Mouse (Mus musculus) kidney, adult 2 months (tissue): ENCODE results near the gene Nt5dc2. TPM values are rescaled to one million over a fixed set of nuclear protein-coding genes. Genes with fewer than 3 reads are reported as not detected.
A peak's percentile ranks its signal among the peaks of the same experiment; 100 is the strongest.

Source experiments
- DNase-seq: peaks from one replicate; pipeline ENCODE4 v3.0.0; 2021
- H3K27ac ChIP-seq: fragments of 200-500 bp; 2 replicates; pipeline ENCODE4 v1.5.1; 2012; ENCODE audit warnings: low read depth, low read length, control low read depth, inconsistent platforms; ENCODE audit not compliant: insufficient read depth
- H3K27me3 ChIP-seq: fragments of 200-500 bp; replicated peaks from 2 replicates; pipeline ENCODE4 v1.6.1; 2012; ENCODE audit warnings: mild to moderate bottlenecking, moderate library complexity, low read length, inconsistent platforms; ENCODE audit not compliant: control insufficient read depth, insufficient read depth
- H3K36me3 ChIP-seq: fragments of 200-500 bp; 2 replicates; pipeline ENCODE4 v1.6.1; 2012; ENCODE audit warnings: mild to moderate bottlenecking, moderate library complexity, low read length, inconsistent platforms; ENCODE audit not compliant: control insufficient read depth, insufficient read depth
- H3K4me1 ChIP-seq: fragments of 200-500 bp; 2 replicates; pipeline ENCODE4 v1.6.1; 2011; ENCODE audit warnings: low read length; ENCODE audit not compliant: control insufficient read depth, insufficient read depth
- H3K4me3 ChIP-seq: fragments of 200-500 bp; 2 replicates; pipeline ENCODE4 v1.5.1; 2011; ENCODE audit warnings: mild to moderate bottlenecking, low read depth, low read length, control low read depth; ENCODE audit not compliant: insufficient read depth
- CTCF ChIP-seq: fragments of 200-500 bp; conservative IDR thresholded peaks from 2 replicates; pipeline ENCODE4 v1.5.1; 2011; ENCODE audit warnings: low read depth, mild to moderate bottlenecking, control low read depth, low read length, moderate library complexity, mixed read lengths; ENCODE audit not compliant: insufficient read depth, insufficient read length
- POLR2A ChIP-seq: fragments of 200-500 bp; IDR thresholded peaks from one replicate; pipeline ENCODE4 v1.6.1; 2011; ENCODE audit warnings: low read depth, low read length, control low read depth
- WGBS: fragments of 180-500 bp; shearing (Covaris S2); methylation state at CpG from one replicate; pipeline ENCODE4 v1.1.7; 2018; 5-methylcytosine and 5-hydroxymethylcytosine counted together
- polyA plus RNA-seq: library from polyadenylated mRNA; depleted of rRNA; stranded (reverse); fragments of >200 nt; gene quantifications from 2 replicates; pipeline ENCODE4 v1.2.3, GENCODE M21; 2012

Gene Nt5dc2
- polyA plus RNA-seq, 1 experiment = 56.2 TPM

DNA sequence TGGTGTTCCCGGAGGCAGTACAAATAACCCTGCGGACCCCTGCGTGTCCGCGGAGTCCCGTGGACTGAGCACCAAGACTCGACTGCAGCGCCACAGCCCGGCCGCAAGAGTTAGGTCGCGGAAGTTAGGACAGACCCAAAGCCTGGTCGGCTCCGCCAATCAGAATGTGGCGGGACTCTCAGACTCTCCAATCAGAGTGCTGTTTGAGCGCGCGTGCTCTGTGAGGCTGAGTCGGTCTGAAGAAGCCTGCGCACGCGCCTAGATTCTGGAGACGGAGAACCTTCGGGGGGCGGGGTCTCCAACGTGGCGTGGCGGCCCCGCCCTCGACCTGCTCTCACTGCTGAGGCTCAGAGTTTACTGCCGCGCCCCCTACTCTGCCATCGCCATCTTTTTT is 2.0 kb upstream of the Nt5dc2 start, which contains the start of gene Smim4:
Gene Smim4, minus strand, starts transcription at position 131 of the 394 bp plus-strand sequence.
- peaks cover 18% of the 10 kb centered on the region for H3K4me1 ChIP-seq
- WGBS = under 1% methylated on average over 33 of the region's 33 CpGs
- H3K4me3 ChIP-seq = peak within 1 kb of the TSS; percentile 80
- H3K27ac ChIP-seq = peak within 1 kb of the TSS; percentile 88
- peak; percentile 99 for DNase-seq
- no peaks in the 10 kb centered on the region for H3K36me3 ChIP-seq
- TF ChIP-seq POLR2A = peak; percentile 93
- TF ChIP-seq CTCF = peak; percentile 53
- H3K27me3 ChIP-seq = no peaks in the 10 kb centered on the region

DNA sequence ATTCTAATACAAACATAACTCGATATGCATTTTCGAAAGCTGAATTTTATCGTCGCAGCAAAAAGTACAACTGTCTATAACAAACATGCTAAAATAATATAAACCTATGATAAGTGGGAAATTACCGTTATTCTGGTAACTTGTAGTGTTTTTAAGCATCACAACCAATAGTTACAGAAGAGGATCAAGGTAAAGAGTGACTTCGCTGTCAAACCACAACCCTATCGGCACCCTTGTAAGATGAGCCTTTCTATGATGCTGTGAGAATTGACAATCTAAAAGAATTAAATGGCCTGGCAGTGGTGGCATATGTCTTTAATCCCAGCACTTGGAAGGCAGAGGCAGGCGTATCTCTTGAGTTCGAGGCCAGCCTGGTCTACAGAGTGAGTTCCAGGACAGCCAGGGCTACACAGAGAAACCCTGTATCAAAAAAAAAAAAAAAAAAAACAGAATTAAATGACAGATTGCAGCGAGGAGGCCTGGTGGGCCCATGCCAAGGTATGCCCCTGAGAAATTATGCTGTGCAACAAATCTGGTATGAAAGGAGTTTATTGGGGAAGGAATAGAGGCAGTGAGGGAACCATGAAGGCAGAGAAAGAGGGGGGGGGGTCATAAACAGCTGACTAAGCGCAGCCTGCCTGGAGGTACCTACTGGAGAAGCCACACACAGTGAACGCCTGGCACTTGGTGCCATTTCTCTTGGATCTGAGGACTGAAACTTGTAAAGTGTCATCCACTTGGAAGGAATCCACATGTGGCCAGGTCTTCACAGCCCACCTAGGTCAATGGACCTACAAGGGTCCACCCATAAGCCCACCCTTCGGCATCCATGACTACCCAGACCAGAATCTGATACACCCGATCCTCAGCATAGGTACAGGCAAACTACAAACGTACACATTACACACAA is 1.3 kb upstream of the Nt5dc2 start:
- peaks cover 18% of the 10 kb centered on the region for H3K4me1 ChIP-seq
- H3K4me3 ChIP-seq = peak overlapping the region; percentile 43
- DNase-seq = no peak
- 61% methylated on average over 15 of the region's 15 CpGs for WGBS
- H3K27me3 ChIP-seq = no peaks in the 10 kb centered on the region
- TF ChIP-seq CTCF = no peak
- no peak for TF ChIP-seq POLR2A
- peak overlapping the region; percentile 41; the same call in 1 of the 2 replicates for H3K27ac ChIP-seq
- H3K36me3 ChIP-seq = no peaks in the 10 kb centered on the region

DNA sequence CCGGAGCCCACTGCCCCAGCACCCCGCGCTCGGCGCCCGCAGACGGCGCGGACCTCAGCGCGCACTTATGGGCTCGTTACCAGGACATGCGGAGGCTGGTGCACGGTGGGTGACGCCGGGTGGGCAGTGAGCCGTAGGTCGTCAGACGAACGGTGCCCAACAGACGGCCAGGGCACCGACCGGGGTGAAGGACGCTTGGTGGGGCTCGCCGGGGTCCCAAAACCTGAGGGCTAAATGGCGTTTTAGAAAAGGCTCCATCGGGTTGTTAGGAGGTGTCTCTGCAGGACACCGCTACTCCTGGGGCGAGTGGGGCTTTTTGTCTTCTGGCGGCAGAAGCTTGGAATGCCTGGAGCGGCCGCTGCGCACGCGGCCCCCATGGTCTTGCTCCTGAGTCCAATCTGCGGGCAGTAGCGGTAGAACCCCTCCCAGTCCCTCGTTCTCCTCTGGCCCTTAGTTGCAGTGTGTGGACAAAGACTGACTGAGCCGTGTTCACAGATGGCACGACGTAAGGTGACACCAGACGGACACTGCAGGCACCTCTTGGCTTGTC is 494 bp downstream of the Nt5dc2 start:
- Histone ChIP-seq H3K36me3 (no peaks in the 10 kb centered on the region), H3K27me3 (no peaks in the 10 kb centered on the region), H3K4me1 (peaks cover 8% of the 10 kb centered on the region; the same call in 1 of the 2 replicates), H3K4me3 (peak overlapping the region; percentile 78), H3K27ac (no peak overlapping the region)
- TF ChIP-seq CTCF = no peak
- no peak for TF ChIP-seq POLR2A
- 4% methylated on average over 43 of the region's 43 CpGs for WGBS
- DNase-seq = no peak

DNA sequence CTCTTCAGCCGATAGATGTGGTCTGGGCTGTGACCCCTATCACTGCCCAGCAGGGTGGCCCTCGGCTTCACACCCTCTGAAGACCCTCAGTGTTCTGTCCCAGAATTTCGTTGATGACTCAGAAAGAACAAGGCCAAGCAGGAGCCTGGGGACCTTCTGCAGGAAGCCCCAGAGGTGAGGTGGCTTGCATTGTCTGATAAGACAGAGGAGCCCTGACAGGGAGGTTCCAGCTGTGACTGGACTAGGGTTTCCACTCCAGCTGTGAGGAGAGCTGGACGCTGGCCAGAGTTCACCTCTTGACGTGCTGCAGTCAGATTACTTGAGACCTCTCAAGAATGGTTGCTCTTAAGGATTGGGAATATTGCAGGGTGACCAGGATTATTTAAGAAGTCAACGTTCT is 1.2 kb downstream of the Nt5dc2 start:
- no peaks in the 10 kb centered on the region for H3K36me3 ChIP-seq
- peak overlapping the region; percentile 78; the same call in 1 of the 2 replicates for H3K4me3 ChIP-seq
- H3K4me1 ChIP-seq = peaks cover 2% of the 10 kb centered on the region; the same call in 1 of the 2 replicates
- DNase-seq = peak; percentile 44
- H3K27me3 ChIP-seq = no peaks in the 10 kb centered on the region
- no peak overlapping the region for H3K27ac ChIP-seq
- WGBS = 32% methylated on average over 6 of the region's 6 CpGs
- no peak for TF ChIP-seq CTCF
- TF ChIP-seq POLR2A = no peak

DNA sequence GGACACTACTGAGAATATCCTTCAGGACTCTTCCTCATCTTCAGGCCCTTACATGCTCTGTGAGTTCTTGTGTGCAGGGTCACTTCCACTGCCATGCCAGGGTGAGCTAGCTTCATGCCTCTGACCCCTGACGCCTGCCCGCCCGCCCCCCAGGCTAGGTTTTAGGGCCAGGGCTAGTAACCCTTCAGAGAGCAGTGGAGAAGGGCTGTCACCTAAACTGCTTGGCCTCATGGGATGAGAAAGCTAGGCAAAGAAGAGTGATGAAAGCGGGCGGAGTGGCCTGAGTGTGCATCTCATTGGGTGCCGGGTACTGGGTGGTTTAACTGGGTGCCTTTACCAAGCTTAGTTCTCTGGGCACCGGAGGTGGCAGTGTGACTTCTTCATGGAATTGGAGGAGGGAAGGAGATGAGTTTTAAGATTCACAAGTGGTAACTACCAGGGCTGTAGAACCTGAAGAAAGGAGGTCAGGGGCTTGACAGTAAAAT is 1.7 kb downstream of the Nt5dc2 start:
- H3K4me3 ChIP-seq = no peak overlapping the region
- no peak for DNase-seq
- H3K27me3 ChIP-seq = no peaks in the 10 kb centered on the region
- no peak for TF ChIP-seq CTCF
- TF ChIP-seq POLR2A = no peak
- no peaks in the 10 kb centered on the region for H3K36me3 ChIP-seq
- WGBS = 89% methylated on average over 7 of the region's 7 CpGs
- H3K27ac ChIP-seq = no peak overlapping the region
- H3K4me1 ChIP-seq = no peaks in the 10 kb centered on the region

DNA sequence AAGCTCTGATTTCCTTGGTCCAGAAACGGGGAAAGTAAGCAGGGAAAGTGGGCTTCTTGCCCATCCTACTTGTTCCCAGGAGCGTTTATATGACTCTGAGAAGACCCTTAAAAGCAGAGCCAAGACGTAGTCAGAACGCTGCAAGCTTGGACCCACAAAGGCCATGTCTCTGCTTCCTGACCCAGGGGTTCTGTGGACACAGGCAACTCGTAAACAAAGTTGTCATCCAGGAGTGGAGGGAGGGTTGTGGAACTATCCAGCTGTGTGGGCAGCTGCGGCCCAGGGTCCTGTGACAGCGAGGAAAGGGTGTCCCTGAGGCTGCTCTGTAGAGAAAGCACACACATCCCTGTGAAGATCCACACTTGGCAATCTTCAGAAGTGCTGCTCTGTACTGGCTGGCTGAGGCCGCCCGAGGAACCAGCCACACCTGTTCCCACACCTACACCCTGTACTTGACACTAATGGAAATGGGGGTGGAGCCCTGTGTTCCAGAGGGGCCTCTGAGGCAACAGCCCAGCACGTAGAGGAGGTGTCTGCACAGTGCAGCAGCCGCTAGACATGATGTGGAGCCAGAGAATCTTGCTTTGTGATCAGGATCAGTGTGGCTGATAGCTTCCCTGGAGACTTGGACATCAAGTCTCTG is 2.3 kb downstream of the Nt5dc2 start:
- no peaks in the 10 kb centered on the region for H3K27me3 ChIP-seq
- H3K4me1 ChIP-seq = no peaks in the 10 kb centered on the region
- 69% methylated on average over 11 of the region's 11 CpGs for WGBS
- TF ChIP-seq POLR2A (no peak), CTCF (no peak)
- no peaks in the 10 kb centered on the region for H3K36me3 ChIP-seq
- H3K27ac ChIP-seq = no peak overlapping the region
- no peak overlapping the region for H3K4me3 ChIP-seq
- DNase-seq = no peak
